Mouse (Mus musculus) liver, adult (tissue): Measurements from ENCODE around the gene Atp13a2.

ENCODE experiments used
- GATA4 ChIP-seq: IDR thresholded peaks from 2 replicates; pipeline ENCODE4 v1.6.1; 2014; ENCODE audit warnings: mild to moderate bottlenecking, low read length; ENCODE audit not compliant: insufficient replicate concordance

Gene Atp13a2

GRCm38 (mm10) chr4:140977886-140978692, 8.6 kb upstream of the Atp13a2 start:
- TF ChIP-seq GATA4 = no peak

DNA sequence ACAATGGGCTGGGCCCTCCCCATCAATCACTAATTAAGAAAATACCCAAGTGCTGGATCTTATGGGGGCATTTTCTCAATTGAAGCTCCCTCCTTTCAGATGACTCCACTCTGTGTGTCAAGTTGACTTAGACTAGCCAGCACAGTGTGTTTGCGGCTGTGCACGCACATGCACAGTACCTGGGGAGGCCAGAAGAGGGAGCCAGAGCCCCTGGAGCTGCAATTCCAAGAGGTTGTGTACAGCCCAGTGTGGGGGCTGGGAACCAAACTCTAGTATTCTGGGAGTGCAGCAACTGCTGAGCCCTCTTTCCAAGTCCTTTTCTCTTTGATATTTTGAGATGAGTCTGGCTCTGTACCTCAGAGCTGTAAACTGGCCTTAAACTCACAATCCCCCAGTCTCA, 5.1 kb upstream of the Atp13a2 start:
- TF ChIP-seq GATA4 = no peak

DNA sequence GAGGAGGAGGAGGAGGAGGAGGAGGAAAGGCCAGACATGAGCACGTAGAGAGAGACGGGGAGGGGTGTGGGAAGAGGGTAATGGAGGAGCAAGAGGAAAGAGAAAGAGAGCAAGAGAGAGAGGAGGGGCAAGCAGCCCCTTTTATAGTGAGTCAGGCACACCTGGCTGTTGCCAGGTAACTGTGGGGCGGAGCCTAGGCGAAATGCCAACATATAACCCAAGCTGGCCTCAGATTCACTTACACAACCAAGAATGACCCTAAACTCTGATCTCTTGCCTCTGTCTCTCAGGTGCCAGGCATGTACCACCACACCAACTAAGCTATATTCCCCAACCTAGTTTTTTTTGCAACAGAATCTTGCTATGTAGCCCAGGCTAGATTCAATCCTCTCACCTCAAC, 3.9 kb upstream of the Atp13a2 start:
- TF ChIP-seq GATA4 = no peak

DNA sequence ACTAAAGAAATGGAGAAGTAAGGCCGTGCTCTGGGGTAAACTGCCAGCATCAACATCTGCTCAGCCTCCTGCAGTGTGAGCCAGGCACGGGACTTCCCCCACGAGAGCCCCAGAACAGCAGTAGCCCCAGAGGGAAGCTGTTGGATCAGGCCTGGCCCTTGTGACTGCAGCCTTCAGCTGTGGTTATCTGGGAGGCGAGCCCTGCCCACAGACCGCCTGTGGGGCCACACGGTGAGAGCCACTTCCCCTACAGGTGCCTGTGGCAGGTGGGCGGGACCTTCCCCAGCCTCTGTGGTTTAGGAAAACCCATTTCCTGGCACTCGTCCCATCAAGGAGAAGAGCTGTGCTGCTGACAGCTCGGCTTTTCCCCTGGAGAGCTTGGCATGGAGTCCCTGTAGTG, 3.2 kb upstream of the Atp13a2 start:
- TF ChIP-seq GATA4 = no peak

- no peak for TF ChIP-seq GATA4
These were observed 2.1 kb upstream of the Atp13a2 start for GRCm38 (mm10) chr4:140984544-140984943.

DNA sequence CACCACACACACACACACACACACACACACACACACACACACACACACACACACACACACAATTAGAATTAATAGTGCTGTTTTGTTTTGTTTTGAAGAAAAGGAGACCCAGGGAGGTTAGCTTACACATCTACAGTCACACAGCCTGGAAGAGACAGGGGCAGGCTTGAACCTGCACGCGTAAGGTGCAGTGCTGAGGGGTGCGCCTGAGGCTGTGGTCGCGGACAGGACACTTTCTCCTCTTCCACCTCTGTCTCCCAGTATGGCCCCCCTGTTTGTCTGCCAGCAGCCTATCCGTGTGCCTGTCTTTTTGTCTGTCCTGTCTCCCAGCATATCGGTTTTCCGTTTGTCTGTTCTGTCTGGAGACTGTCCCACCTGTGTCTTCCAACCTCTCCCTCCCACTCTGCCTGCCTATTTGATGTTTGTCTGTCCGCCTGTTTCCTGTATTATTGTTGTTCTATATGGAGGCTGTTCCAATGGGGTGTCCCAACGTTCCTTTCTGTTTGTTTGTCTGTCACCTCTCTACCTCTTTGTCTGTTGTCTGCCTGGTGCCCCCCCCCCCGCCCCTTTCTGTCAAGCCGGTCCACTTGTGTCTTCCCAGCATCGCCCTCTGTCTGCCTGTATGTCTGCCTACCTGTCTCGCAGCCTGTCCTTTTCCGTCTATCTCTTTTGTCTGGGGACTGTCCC, 506 bp upstream of the Atp13a2 start:
- no peak for TF ChIP-seq GATA4

GRCm38 (mm10) chr4:140987476-140987875, 803 bp downstream of the Atp13a2 start:
- no peak for TF ChIP-seq GATA4

- no peak for TF ChIP-seq GATA4
These were observed 2.1 kb downstream of the Atp13a2 start for GRCm38 (mm10) chr4:140988706-140989290.

- no peak for TF ChIP-seq GATA4
These were observed 2.8 kb downstream of the Atp13a2 start for GRCm38 (mm10) chr4:140989447-140989846.

GRCm38 (mm10) chr4:140992215-140992614, 5.5 kb downstream of the Atp13a2 start:
- TF ChIP-seq GATA4 = no peak

GRCm38 (mm10) chr4:140993846-140994245, 7.2 kb downstream of the Atp13a2 start:
- TF ChIP-seq GATA4 = no peak

GRCm38 (mm10) chr4:140995811-140996210, 9.1 kb downstream of the Atp13a2 start:
- no peak for TF ChIP-seq GATA4

GRCm38 (mm10) chr4:140996812-140997211, 10.1 kb downstream of the Atp13a2 start:
- TF ChIP-seq GATA4 = no peak

GRCm38 (mm10) chr4:141005983-141006382, 19.3 kb downstream of the Atp13a2 start:
- no peak for TF ChIP-seq GATA4

DNA sequence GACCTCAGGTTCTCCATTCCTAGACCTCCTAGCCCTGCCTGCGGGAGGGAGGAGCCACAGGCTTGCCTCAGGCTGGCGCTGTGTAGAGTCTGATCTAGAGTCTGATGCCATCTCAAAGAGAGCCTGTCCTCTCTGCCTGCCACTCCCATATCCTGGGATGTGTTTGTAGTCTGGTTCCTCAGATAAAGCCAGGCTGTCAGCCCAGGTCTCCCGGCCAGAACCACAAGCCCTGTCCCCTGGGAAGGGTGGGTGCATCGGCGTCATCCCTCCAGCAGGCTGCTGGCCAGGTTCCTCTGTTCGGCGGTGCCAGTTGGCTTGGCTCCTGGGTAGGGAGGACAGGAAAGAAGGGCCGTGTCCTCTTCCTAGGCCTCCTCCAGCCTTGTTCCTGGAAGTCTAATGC, 21.4 kb downstream of the Atp13a2 start:
- no peak for TF ChIP-seq GATA4

DNA sequence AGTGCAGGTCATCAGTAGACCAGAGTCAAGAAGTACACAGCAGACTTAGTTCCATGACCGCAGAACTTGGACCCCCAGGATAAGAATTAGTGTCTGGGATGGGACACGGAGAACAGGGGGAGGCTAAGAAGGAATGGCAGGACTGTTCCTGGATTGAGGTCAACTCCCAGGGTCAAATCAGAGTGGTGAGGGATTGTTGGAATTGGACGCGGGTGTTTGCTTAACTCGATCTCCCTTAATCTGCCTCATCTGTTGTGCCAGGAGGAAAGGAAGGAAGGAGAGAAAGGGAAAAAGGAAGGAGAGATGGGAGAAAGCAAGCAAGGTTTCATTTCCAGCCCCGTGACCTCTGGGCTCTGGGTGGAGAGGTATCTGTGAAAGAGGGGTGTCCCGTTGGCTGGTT, 23.4 kb downstream of the Atp13a2 start, which contains the start of gene Mfap2:
Mfap2 (plus strand) TSS at position 301 of the 400 bp plus-strand sequence.
- no peak for TF ChIP-seq GATA4
